Mouse (Mus musculus) testis, adult 2 months (tissue): ENCODE data around the gene Coro1a.

Experiments used
- CTCF ChIP-seq: fragments of 200-500 bp; IDR thresholded peaks from 2 replicates; pipeline ENCODE4 v1.5.1; 2012; ENCODE audit warnings: low read depth, mild to moderate bottlenecking, inconsistent platforms, low read length, moderate library complexity; ENCODE audit not compliant: control insufficient read depth, insufficient read depth, insufficient replicate concordance
- POLR2A ChIP-seq: fragments of 200-500 bp; IDR thresholded peaks from 2 replicates; pipeline ENCODE4 v1.6.1; 2012; ENCODE audit warnings: low read depth, mild to moderate bottlenecking, inconsistent platforms, low read length, moderate library complexity; ENCODE audit not compliant: control insufficient read depth

DNA sequence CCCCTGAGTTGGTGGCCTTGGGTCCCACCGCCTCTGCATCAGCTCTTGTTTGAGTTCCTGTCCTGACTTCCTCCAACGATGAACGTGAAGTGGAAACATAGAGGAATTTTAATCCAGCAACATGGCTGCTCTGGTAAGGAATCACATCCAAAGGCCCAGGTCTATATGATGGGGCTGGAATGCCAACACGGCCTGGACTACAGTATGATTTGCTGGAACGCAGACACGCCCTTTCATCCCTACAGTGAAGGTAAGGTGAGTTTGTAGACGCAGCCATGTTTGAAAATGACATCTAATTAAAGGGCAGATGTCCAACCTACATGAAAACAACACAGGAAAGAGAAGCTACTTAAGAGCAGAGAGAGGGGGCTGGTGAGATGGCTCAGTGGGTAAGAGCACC, 13.8 kb downstream of the Coro1a start:
- no peak for TF ChIP-seq CTCF
- no peak for TF ChIP-seq POLR2A
